Comparison of ENCODE assay signal across 17 mouse cellular contexts in genomic region chr14:34759938-34760337, GRCm38 (mm10). TPM values are rescaled to one million over a fixed set of nuclear protein-coding genes. Genes with fewer than 3 reads are reported as not detected.
"Had no signal": no experiment of that assay in that cellular context is flagged by ENCODE, and none has a peak within 500 bp of the region (broad histone marks: within the 10 kb centered on the region; RNA-seq: fewer than 3 reads in every experiment).

No protein-coding gene starts in this region.

- H3K4me1 ChIP-seq: hindbrain, embryonic 15.5 days; neural tube, embryonic 15.5 days had no signal

- H3K27ac ChIP-seq: hindbrain, embryonic 15.5 days; left cerebral cortex, adult 2 months; limb, embryonic 10.5 days; midbrain, embryonic 10.5 days; neural tube, embryonic 15.5 days had no signal

- H3K27me3 ChIP-seq: hindbrain, embryonic 15.5 days; neural tube, embryonic 15.5 days had no signal

- DNase-seq: kidney, adult 18-20 months; kidney, postnatal 25 days; lung, embryonic 14.5 days; lung, postnatal 10 days; lung, postnatal 4 days; midbrain, embryonic 14.5 days; right cerebral cortex, adult 18-20 months; right cerebral cortex, postnatal 25 days; thymus, adult 18-20 months; thymus, postnatal 25 days had no signal

- H3K4me3 ChIP-seq: hindbrain, embryonic 15.5 days; left cerebral cortex, adult 2 months; limb, embryonic 10.5 days; midbrain, embryonic 10.5 days; myocyte; neural tube, embryonic 15.5 days had no signal

- H3K9ac ChIP-seq: hindbrain, embryonic 15.5 days; lung, embryonic 14.5 days; neural tube, embryonic 15.5 days had no signal

- H3K4me2 ChIP-seq: hindbrain, embryonic 15.5 days; lung, embryonic 14.5 days; neural tube, embryonic 15.5 days had no signal

- H3K36me3 ChIP-seq: hindbrain, embryonic 15.5 days; limb, embryonic 10.5 days; midbrain, embryonic 10.5 days; neural tube, embryonic 15.5 days had no signal

- H3K9me3 ChIP-seq: hindbrain, embryonic 15.5 days; limb, embryonic 10.5 days; midbrain, embryonic 10.5 days; neural tube, embryonic 15.5 days had no signal

RNA-seq across cellular contexts. Expression of gene Grid1, which starts 60.0 kb away (rescaled TPM):
- polyA plus RNA-seq: myocyte; small intestine, adult 2 months had no signal
